Comparison of ENCODE assay signal across 9 mouse cellular contexts in the genomic region with DNA sequence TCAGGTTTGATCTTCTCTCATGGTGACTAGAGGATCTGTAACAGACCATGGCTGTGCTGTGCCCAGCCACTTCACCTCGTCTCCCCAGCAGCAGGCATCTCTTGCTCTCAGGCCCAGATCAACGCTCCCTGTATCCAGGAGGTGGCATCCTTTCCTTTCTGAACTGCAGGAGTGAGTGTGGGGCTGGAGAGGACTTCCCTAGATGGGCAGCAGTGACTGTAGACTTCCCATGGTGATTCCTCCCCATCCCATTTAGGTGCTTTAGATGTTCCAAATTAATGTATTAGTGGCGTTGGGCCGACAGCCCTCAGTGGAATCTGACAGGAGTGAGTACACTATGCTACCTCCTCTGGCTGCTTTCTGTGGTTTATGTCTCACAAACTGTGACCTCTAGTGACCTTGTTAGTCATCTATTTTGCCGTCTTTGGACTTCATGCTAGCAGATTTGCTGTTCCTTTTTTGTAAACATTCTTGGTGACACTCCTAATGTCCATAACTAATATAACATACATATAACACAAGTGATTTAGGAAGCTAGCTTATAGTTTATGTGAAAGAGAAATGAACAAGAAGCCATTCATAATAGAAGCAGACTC.
DNase-seq lines count a peak whose midpoint lies in the region; ATAC-seq and TF ChIP-seq lines count a peak whose summit lies in the region.
"Had no signal": no experiment of that assay in that cellular context is flagged by ENCODE, and none has a peak within 500 bp of the region (broad histone marks: within the 10 kb centered on the region; RNA-seq: fewer than 3 reads in every experiment).

No protein-coding gene starts in this region.

- H3K4me1 ChIP-seq in heart, embryonic 12.5 days (replicated peaks), result peaks cover 5% of the 10 kb centered on the region
- H3K4me1 ChIP-seq in thymus, adult 2 months (replicated peaks; ENCODE audit: control insufficient read depth, insufficient read depth, low read length), result peaks cover 17% of the 10 kb centered on the region
- no peaks in the 10 kb centered on the region for H3K4me1 ChIP-seq in hindbrain, embryonic 16.5 days (ENCODE audit: control insufficient read depth, insufficient read depth, low read depth, low read length)

- TF ChIP-seq CTCF in thymus, adult 2 months (IDR thresholded peaks at IDR 0.05; ENCODE audit: borderline replicate concordance, control insufficient read depth, extremely low read depth, insufficient read depth, low read length, poor library complexity), result 0 out of 2 replicates have a peak, but pooled peaks have one; percentile 15

- peak; percentile 37 to 53 for DNase-seq in heart, adult 18-20 months
- DNase-seq in thymus, adult 2 months, result no peak
- DNase-seq in thymus, postnatal 36 days, result no peak
- DNase-seq in heart, postnatal 10 days, result peak; percentile 42 to 55
- DNase-seq in embryo, embryonic 10.5 days (ENCODE audit: low spot score), result no peak
- DNase-seq in cerebellum, adult 8-10 months, result no peak

- H3K4me2 ChIP-seq in heart, embryonic 12.5 days, result no peak overlapping the region
- no peak overlapping the region for H3K4me2 ChIP-seq in hindbrain, embryonic 16.5 days (ENCODE audit: low read length)

- H3K9me3 ChIP-seq in heart, embryonic 12.5 days (replicated peaks), result peaks cover 8% of the 10 kb centered on the region; the same call in 1 of the 2 replicates
- H3K9me3 ChIP-seq in hindbrain, embryonic 16.5 days (ENCODE audit: control insufficient read depth, low read length), result no peaks in the 10 kb centered on the region
- H3K9me3 ChIP-seq: forebrain, embryonic 10.5 days had no signal

- TF ChIP-seq POLR2A in thymus, adult 2 months (IDR thresholded peaks at IDR 0.05; ENCODE audit: control insufficient read depth, extremely low read depth, insufficient read depth, low read length, poor library complexity), result no peak

- H3K27me3 ChIP-seq in heart, embryonic 12.5 days (replicated peaks), result no peaks in the 10 kb centered on the region
- no peaks in the 10 kb centered on the region for H3K27me3 ChIP-seq in thymus, adult 2 months (ENCODE audit: control insufficient read depth, insufficient read depth, low read length)
- H3K27me3 ChIP-seq in hindbrain, embryonic 16.5 days (replicated peaks; ENCODE audit: control insufficient read depth, insufficient read depth, low read length), result no peaks in the 10 kb centered on the region

- no peak for ATAC-seq in heart, embryonic 12.5 days (ENCODE audit: insufficient number of reproducible peaks, low FRiP score)
- no peak for ATAC-seq in hindbrain, embryonic 16.5 days

- WGBS in heart, embryonic 12.5 days, result 70% methylated on average over 5 of the region's 5 CpGs
- WGBS in thymus, adult 2 months, result 72% methylated on average over 5 of the region's 5 CpGs
- WGBS in hindbrain, embryonic 16.5 days, result 87% methylated on average over 5 of the region's 5 CpGs

- no peak overlapping the region for H3K27ac ChIP-seq in heart, embryonic 12.5 days (ENCODE audit: poor library complexity, severe bottlenecking)
- H3K27ac ChIP-seq in thymus, adult 2 months (ENCODE audit: control insufficient read depth, insufficient read depth, low read length), result peak overlapping the region; percentile 77
- no peak overlapping the region for H3K27ac ChIP-seq in hindbrain, embryonic 16.5 days (ENCODE audit: low read depth, low read length)
- H3K27ac ChIP-seq: forebrain, embryonic 10.5 days had no signal

- H3K4me3 ChIP-seq in heart, embryonic 12.5 days, result no peak overlapping the region
- H3K4me3 ChIP-seq in thymus, adult 2 months (ENCODE audit: control insufficient read depth, insufficient read depth, low read length), result no peak overlapping the region
- H3K4me3 ChIP-seq in hindbrain, embryonic 16.5 days (ENCODE audit: low read length), result no peak overlapping the region
- H3K4me3 ChIP-seq: forebrain, embryonic 10.5 days had no signal

- H3K36me3 ChIP-seq in heart, embryonic 12.5 days, result peaks cover 25% of the 10 kb centered on the region
- no peaks in the 10 kb centered on the region for H3K36me3 ChIP-seq in thymus, adult 2 months (ENCODE audit: control insufficient read depth, insufficient read depth, low read length)
- H3K36me3 ChIP-seq in hindbrain, embryonic 16.5 days (ENCODE audit: control insufficient read depth, insufficient read depth, low read length), result peaks cover 14% of the 10 kb centered on the region; the same call in 1 of the 2 replicates

- intact Hi-C loops in heart, postnatal 10 days (cut with DNase I), result no loop called here

- no peak overlapping the region for H3K9ac ChIP-seq in heart, embryonic 12.5 days
- no peak overlapping the region for H3K9ac ChIP-seq in hindbrain, embryonic 16.5 days (ENCODE audit: low read depth, low read length)

Comparison
In these comparisons a context has a peak if more than half of its experiments do, and no peak if none do; other contexts are left out.
1. DNase-seq: peak in heart, adult 18-20 months (2 of 2) and heart, postnatal 10 days (2 of 2); none in thymus, adult 2 months (single experiment), thymus, postnatal 36 days (0 of 2), embryo, embryonic 10.5 days (single experiment) and cerebellum, adult 8-10 months (single experiment).